Mouse (Mus musculus): ENCODE measurements around the gene Pctp. TPM values are rescaled to one million over a fixed set of nuclear protein-coding genes. Genes with fewer than 3 reads are reported as not detected.

Gene Pctp
- polyA plus RNA-seq, 1 experiment from 2014 or later: 1.4 TPM

DNA sequence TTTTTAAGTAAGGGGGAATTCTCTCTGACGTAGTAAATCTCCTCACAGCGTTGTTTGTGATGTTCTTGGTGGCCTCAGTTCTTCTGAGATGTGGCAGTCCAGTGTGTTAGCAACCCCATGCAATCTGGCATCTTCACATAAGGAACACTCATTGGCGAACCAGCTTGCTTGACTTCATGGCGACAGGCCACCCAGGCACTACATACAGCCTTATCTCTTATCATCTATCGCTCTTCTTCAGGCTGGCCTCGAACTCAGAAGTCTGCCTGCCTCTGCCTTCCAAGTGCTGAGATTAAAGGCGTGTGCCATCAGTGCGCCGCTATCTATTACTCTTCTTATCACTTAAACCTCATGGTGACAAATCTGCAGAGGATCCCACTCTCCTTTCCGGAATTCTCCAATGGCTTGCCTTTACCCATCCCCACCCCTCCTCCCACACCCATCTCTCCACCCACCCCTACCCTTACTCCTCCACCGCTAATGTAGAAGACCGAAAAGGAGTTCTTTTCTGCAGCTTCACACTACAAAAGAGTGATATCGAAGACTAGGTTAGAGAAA lies 27.2 kb upstream of the Pctp start, which contains the start of gene Tmem100:
Tmem100 (plus strand) TSS at position 508 of the 558 bp plus-strand sequence.
- peaks cover 21% of the 10 kb centered on the region for H3K27me3 ChIP-seq (replicated peaks)
- H3K27ac ChIP-seq: no peak within 1 kb of the TSS; the same call in 1 of the 2 replicates
- H3K9me3 ChIP-seq: no peaks in the 10 kb centered on the region
- peak within 1 kb of the TSS; percentile 48 for H3K4me2 ChIP-seq
- H3K36me3 ChIP-seq (replicated peaks): no peaks in the 10 kb centered on the region
- ATAC-seq (replicated peaks): no peak
- H3K4me3 ChIP-seq: peak within 1 kb of the TSS; percentile 29
- WGBS: 59% methylated on average over 13 of the region's 13 CpGs
- H3K9ac ChIP-seq: no peak within 1 kb of the TSS
- H3K4me1 ChIP-seq: peaks cover 19% of the 10 kb centered on the region

- Histone ChIP-seq H3K4me3 (no peak overlapping the region), H3K9ac (no peak overlapping the region)
- ATAC-seq (replicated peaks): no peak
These were observed 26.7 kb upstream of the Pctp start for GRCm38 (mm10) chr11:90029354-90029753.

DNA sequence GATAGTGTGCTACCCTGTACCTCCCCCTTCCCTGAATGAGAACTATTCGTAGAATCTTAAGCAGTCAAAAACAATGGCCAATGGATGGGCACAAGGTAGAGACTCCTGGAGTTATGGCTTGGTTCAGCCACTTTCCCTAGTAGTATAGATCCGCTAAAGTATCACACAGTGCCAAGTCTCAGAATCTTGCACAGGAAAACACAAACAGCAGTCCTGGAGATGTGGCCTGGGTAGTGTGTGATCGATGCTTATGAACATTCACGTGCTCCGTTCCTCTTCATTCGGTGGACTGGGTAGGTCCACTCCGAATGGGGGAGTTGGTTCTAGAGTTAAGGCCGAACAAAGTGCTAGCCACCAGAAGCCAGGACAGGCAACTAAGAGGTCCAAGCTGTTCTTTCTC lies 26.1 kb upstream of the Pctp start:
- no peak overlapping the region for H3K9ac ChIP-seq
- peaks cover 21% of the 10 kb centered on the region for H3K27me3 ChIP-seq (replicated peaks)
- ATAC-seq (replicated peaks): no peak
- peaks cover 19% of the 10 kb centered on the region for H3K4me1 ChIP-seq
- H3K36me3 ChIP-seq (replicated peaks): no peaks in the 10 kb centered on the region
- 93% methylated on average over 8 of the region's 8 CpGs for WGBS
- H3K4me2 ChIP-seq: no peak overlapping the region
- H3K9me3 ChIP-seq: no peaks in the 10 kb centered on the region
- no peak overlapping the region for H3K4me3 ChIP-seq
- H3K27ac ChIP-seq: no peak overlapping the region

More at GRCm38 (mm10) chr11:90029354-90029753, 26.7 kb upstream of the Pctp start:
- no peaks in the 10 kb centered on the region for H3K9me3 ChIP-seq
- H3K27ac ChIP-seq: no peak overlapping the region
- peak overlapping the region; percentile 48 for H3K4me2 ChIP-seq
- peaks cover 21% of the 10 kb centered on the region for H3K27me3 ChIP-seq (replicated peaks)
- peaks cover 19% of the 10 kb centered on the region for H3K4me1 ChIP-seq
- 47% methylated on average over 10 of the region's 10 CpGs for WGBS
- no peaks in the 10 kb centered on the region for H3K36me3 ChIP-seq (replicated peaks)

DNA sequence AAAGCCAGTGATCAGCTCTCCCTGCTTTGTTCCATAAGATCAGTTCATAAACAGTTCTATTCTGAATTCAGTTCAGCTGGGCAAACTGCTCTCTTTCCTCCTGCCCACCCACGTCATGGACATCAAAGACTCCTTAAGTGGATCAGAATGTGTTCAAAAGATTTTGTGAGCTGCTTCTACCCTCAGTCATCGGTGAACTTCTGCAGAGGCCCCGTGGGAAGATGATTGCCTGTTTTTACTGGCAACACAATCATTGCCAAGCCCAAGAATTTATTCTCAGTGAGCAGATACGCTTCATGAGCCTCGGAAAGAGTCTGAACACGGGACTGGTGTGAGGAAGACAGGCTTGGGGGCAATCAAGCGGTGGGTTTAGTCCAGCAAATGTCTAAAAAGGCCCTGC lies 24.5 kb upstream of the Pctp start:
- Histone ChIP-seq H3K4me2 (no peak overlapping the region), H3K4me3 (no peak overlapping the region), H3K9me3 (no peaks in the 10 kb centered on the region), H3K27ac (no peak overlapping the region), H3K27me3 (replicated peaks) (peaks cover 19% of the 10 kb centered on the region), H3K9ac (no peak overlapping the region), H3K36me3 (replicated peaks) (no peaks in the 10 kb centered on the region), H3K4me1 (peaks cover 15% of the 10 kb centered on the region)
- WGBS: 36% methylated on average over 7 of the region's 7 CpGs
- no peak for ATAC-seq (replicated peaks)

GRCm38 (mm10) chr11:90026802-90027174 lies 24.1 kb upstream of the Pctp start:
- WGBS: 70% methylated on average over 5 of the region's 5 CpGs
- Histone ChIP-seq H3K4me1 (peaks cover 15% of the 10 kb centered on the region), H3K27me3 (replicated peaks) (peaks cover 14% of the 10 kb centered on the region), H3K4me2 (no peak overlapping the region), H3K27ac (no peak overlapping the region), H3K9me3 (no peaks in the 10 kb centered on the region), H3K36me3 (replicated peaks) (no peaks in the 10 kb centered on the region), H3K9ac (no peak overlapping the region), H3K4me3 (no peak overlapping the region)
- no peak for ATAC-seq (replicated peaks)

DNA sequence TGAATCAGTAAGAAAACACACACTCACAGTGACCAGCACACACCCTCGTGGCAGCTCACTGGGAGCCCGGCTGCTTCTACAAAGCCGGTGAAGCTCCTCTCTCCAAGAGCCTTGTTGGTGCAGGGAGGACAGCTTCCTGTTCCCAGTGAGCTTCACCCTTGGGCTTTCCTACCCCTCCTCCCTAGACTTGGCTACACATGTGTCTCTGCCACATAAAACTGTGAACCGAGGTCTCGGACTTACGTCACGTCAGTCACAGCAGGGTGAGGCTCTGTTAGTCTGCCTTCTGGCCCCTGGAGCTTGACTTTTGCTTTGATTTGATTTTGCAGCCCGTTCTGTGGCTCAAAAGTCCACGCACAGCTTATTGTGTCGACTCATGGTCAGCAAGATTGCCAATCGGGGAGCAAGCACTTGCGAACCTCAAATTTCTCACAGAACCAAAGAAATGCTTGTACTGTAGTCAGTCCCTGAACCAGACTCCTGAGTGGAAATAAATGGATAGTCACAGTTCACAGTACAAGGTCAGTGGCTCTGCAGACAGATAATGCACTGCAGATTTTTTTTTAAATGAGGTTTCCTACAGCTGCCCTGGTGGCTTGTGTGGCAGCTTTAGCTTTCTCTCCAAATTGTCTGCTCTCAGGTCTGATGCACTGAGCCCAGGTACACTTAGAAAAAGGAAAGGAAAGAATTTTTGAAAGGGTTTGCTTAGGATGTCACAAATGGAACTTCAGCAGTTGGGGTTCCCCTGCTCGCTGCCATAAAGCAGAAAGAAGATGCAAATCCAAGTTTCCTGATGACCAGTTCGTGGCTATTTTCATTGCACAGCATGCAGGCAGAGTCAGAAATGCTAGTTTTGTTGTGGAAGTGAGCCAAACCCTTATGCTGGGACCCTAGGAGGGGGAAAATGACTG lies 23.5 kb upstream of the Pctp start:
- peaks cover 13% of the 10 kb centered on the region for H3K4me1 ChIP-seq
- H3K4me2 ChIP-seq: no peak overlapping the region
- no peaks in the 10 kb centered on the region for H3K36me3 ChIP-seq (replicated peaks)
- no peak overlapping the region for H3K27ac ChIP-seq
- no peaks in the 10 kb centered on the region for H3K9me3 ChIP-seq
- no peak for ATAC-seq (replicated peaks)
- WGBS: 66% methylated on average over 14 of the region's 14 CpGs
- H3K27me3 ChIP-seq (replicated peaks): peaks cover 8% of the 10 kb centered on the region; the same call in 1 of the 2 replicates
- H3K4me3 ChIP-seq: no peak overlapping the region
- H3K9ac ChIP-seq: no peak overlapping the region

DNA sequence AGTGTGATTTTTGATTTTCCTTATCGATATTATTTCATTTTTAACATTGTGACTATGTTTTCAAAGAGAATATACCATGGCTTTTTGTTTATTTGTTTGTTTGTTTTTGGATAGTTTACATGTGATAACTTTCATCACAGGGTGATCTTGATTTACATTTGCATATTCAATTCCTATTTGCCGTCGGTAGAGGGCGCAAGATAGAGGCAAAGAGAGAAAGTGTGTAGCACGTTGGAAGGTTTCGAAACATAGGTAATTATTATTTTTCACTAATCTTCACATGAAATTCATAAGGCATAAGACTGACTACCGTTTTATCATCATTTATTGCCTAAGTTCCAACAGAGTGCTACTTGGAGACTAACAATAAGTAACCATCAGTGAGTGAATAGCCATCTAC lies 16.5 kb upstream of the Pctp start:
- 19% methylated on average over 7 of the region's 7 CpGs for WGBS
- H3K4me3 ChIP-seq: no peak overlapping the region
- ATAC-seq (replicated peaks): no peak
- no peak overlapping the region for H3K4me2 ChIP-seq
- H3K27me3 ChIP-seq (replicated peaks): no peaks in the 10 kb centered on the region
- no peak overlapping the region for H3K9ac ChIP-seq
- no peak overlapping the region for H3K27ac ChIP-seq
- no peaks in the 10 kb centered on the region for H3K36me3 ChIP-seq (replicated peaks)
- no peaks in the 10 kb centered on the region for H3K4me1 ChIP-seq
- H3K9me3 ChIP-seq: no peaks in the 10 kb centered on the region

- ATAC-seq (replicated peaks): no peak
- H3K4me1 ChIP-seq: no peaks in the 10 kb centered on the region
- H3K4me2 ChIP-seq: no peak overlapping the region
- no peak overlapping the region for H3K27ac ChIP-seq
- no peak overlapping the region for H3K9ac ChIP-seq
- no peaks in the 10 kb centered on the region for H3K9me3 ChIP-seq
- WGBS: 69% methylated on average over 7 of the region's 7 CpGs
- H3K36me3 ChIP-seq (replicated peaks): no peaks in the 10 kb centered on the region
- H3K27me3 ChIP-seq (replicated peaks): no peaks in the 10 kb centered on the region
- no peak overlapping the region for H3K4me3 ChIP-seq
These were observed 12.6 kb upstream of the Pctp start for GRCm38 (mm10) chr11:90015281-90015680.

DNA sequence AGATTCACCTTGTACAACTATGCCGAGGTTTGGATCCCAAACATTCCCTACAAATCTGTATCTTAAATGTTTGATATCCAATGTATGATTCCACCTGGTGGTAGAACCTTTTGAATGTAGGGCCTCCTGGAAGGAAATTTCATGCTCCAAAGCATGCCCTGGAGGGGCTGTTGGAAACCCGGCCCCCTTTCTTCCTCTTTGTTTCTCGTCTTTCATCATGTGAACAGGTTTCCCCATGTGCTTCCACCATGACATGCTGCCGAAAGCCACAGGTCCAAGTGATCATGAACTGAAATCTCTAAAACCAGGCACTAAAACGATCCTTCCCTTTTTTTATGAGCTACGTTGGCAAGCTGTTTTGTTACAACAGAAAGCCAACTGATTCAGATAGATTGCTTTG lies 11.0 kb upstream of the Pctp start:
- no peak overlapping the region for H3K9ac ChIP-seq
- H3K4me1 ChIP-seq: no peaks in the 10 kb centered on the region
- no peak overlapping the region for H3K27ac ChIP-seq
- no peak overlapping the region for H3K4me3 ChIP-seq
- no peaks in the 10 kb centered on the region for H3K27me3 ChIP-seq (replicated peaks)
- WGBS: 90% methylated on average over 6 of the region's 6 CpGs
- H3K4me2 ChIP-seq: no peak overlapping the region
- no peak for ATAC-seq (replicated peaks)
- H3K9me3 ChIP-seq: no peaks in the 10 kb centered on the region
- no peaks in the 10 kb centered on the region for H3K36me3 ChIP-seq (replicated peaks)

DNA sequence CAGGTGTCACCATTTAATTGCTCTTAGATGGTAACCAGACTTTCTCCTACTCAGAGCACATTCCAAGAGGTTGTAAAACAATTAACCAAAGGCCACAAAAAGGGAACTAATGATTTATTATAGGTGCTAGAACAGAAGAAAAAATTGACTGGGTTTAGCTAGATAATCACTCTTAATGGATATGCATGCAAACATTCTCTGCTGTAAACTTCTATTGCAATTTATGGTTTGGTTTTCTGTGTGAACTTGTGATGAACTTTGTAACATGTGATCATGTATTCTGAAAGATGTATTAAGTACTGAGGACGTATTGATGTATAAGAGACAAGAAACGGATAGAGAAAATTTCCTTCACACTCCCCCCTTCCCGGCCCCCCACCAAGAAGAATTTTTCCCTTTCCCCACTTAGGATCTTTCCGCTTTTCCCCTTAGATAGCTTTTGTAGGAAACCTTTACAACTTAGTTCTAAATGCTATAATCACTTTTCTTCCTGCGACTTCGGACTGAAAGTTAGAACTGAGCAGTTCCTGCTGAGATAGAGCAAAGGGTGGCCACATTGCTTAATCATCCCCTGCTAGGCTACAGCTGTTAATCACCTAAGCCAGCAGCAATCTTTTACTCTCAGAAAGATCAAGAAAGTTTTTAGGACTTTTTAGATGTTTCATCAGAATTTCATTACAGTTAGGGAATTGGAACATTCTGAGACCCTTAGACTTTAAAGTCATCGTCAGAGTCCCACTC lies 5.3 kb upstream of the Pctp start:
- no peak overlapping the region for H3K9ac ChIP-seq
- WGBS: 44% methylated on average over 7 of the region's 7 CpGs

DNA sequence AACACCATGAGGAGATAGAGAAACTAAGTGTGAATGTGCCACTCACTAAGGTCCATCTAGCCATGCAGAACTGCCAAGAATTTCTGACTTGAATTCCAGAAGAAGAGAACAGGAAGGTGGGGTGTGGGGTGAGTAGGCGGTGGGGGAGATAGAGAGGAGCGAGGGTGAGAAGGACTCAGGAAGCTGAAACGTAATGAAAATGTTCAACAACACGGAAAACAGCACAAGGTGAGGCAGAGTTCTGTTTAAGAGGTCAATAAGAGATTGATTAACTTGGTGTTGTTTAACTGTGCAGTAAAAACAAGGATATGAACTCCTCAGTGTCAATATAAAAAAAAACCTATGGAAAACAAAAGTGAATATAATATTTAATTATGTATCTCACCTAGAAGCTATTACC lies 3.4 kb upstream of the Pctp start:
- H3K36me3 ChIP-seq (replicated peaks): no peaks in the 10 kb centered on the region
- 75% methylated on average over 4 of the region's 4 CpGs for WGBS
- H3K4me1 ChIP-seq: peaks cover 10% of the 10 kb centered on the region
- H3K27me3 ChIP-seq (replicated peaks): no peaks in the 10 kb centered on the region
- H3K4me2 ChIP-seq: no peak overlapping the region
- no peak overlapping the region for H3K27ac ChIP-seq
- H3K9me3 ChIP-seq: no peaks in the 10 kb centered on the region
- no peak for ATAC-seq (replicated peaks)
- H3K4me3 ChIP-seq: no peak overlapping the region
- no peak overlapping the region for H3K9ac ChIP-seq

More for the DNA sequence above, 5.3 kb upstream of the Pctp start:
- no peak overlapping the region for H3K27ac ChIP-seq
- no peak for ATAC-seq (replicated peaks)
- H3K4me3 ChIP-seq: no peak overlapping the region
- no peak overlapping the region for H3K4me2 ChIP-seq
- peaks cover under 1% of the 10 kb centered on the region; the same call in 1 of the 2 replicates for H3K4me1 ChIP-seq
- no peaks in the 10 kb centered on the region for H3K27me3 ChIP-seq (replicated peaks)
- H3K36me3 ChIP-seq (replicated peaks): no peaks in the 10 kb centered on the region
- no peaks in the 10 kb centered on the region for H3K9me3 ChIP-seq

DNA sequence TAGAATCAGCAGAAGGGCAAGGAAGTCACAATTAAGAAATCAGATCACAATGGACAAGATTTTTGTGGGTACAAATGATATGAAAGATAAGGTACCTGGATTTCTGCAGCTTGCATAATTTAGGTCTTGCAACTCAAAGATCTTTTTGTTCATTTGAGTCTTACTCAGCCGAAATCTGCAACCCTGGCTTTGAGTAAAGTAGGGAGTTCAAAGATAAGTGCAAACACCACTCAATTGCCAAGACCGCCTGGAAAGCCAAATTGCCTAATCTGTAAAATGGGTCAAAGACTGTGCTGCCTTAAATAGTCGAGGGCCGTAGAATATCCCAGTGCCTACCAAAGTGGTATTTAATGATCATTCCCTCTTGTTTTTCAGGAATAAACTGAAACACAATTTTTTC lies 692 bp upstream of the Pctp start:
- Histone ChIP-seq H3K4me3 (no peak overlapping the region), H3K4me2 (peak overlapping the region; percentile 73; the same call in 1 of the 2 replicates), H3K27ac (no peak overlapping the region), H3K36me3 (replicated peaks) (no peaks in the 10 kb centered on the region), H3K9me3 (no peaks in the 10 kb centered on the region), H3K4me1 (peaks cover 10% of the 10 kb centered on the region), H3K27me3 (replicated peaks) (no peaks in the 10 kb centered on the region), H3K9ac (no peak overlapping the region)
- 91% methylated on average over 4 of the region's 4 CpGs for WGBS
- ATAC-seq (replicated peaks): no peak

Data from midbrain, embryonic 15.5 days (tissue).